Mouse (Mus musculus) cerebellum, postnatal 36 days (tissue): ENCODE data around the gene Ciz1.
A peak's percentile ranks its signal among the peaks of the same experiment; 100 is the strongest.

Experiments
- DNase-seq, 2 experiments: peaks; one replicate each; pipeline ENCODE4 v3.0.0; 2021 to 2022; ENCODE audit warnings: mixed read lengths in 2 of 2

Ciz1 gene

GRCm38 (mm10) chr2:32419359-32419758 is 67.2 kb downstream of the Ciz1 start:
- DNase-seq = peak; percentile 53

GRCm38 (mm10) chr2:32420066-32420608 is 68.0 kb downstream of the Ciz1 start:
- DNase-seq = no peak

GRCm38 (mm10) chr2:32420647-32421046 is 68.5 kb downstream of the Ciz1 start:
- no peak for DNase-seq

GRCm38 (mm10) chr2:32421851-32422251 is 69.7 kb downstream of the Ciz1 start:
- no peak for DNase-seq

- DNase-seq = peak; percentile 38 to 55
Observed at GRCm38 (mm10) chr2:32423481-32424331, 71.6 kb downstream of the Ciz1 start.

GRCm38 (mm10) chr2:32424796-32425195 is 72.7 kb downstream of the Ciz1 start:
- no peak for DNase-seq

GRCm38 (mm10) chr2:32425568-32425967 is 73.4 kb downstream of the Ciz1 start:
- no peak for DNase-seq

GRCm38 (mm10) chr2:32426141-32426540 is 74.0 kb downstream of the Ciz1 start:
- DNase-seq = no peak

- DNase-seq = no peak
Observed at GRCm38 (mm10) chr2:32427720-32428119, 75.6 kb downstream of the Ciz1 start.

GRCm38 (mm10) chr2:32428262-32428722 is 76.2 kb downstream of the Ciz1 start:
- no peak for DNase-seq

GRCm38 (mm10) chr2:32429215-32429891 is 77.2 kb downstream of the Ciz1 start:
- no peak for DNase-seq
